Mouse (Mus musculus): ENCODE measurements at regions not wholly inside any gene's neighbourhood (a gene's known extent, or its start where the extent isn't known, plus 50 kb on each side); places are given as distances from the start of the nearest gene placed in this dataset.

DNA sequence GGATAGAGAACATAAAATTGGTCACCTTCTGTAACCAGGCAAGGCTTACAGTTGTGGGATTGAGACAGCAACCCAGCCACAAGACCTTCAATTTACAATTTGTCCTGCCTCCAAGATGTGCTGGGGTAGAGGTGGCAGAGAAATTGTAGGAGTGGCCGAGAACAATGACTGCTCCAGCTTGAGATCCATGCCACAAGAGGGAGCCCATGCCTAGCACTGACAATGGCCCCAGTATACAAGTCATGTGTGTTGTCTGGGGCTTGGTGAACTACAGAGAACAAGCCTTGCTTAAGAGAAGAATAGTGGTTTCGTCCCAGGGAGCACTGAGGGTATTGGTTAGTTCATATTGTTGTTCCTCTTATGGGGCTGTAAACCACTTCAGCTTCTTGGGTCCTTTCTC lies 146.6 kb upstream of the Sel1l start:
- no peak for DNase-seq (ENCODE audit: low read depth, low spot score)

DNA sequence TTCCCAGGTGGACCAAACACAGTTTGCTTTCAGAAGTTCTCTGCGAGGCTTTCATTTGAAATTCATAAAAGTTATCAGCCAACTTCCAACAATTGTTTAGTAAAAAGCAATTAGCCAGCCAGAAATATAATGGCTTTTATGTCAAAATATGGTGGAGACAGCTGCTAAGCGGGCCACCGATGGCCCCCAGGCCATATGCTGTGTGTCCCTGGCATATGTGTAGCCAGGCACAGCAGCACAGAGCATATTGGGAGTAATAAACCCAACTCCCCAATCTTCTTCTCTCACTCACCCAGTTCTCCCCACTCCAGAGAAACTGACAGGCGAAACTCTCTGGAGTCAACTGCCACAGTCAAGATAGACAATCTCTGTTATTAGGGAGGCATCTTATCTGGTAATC lies 137.5 kb upstream of the Sel1l start:
- DNase-seq (ENCODE audit: low read depth, low spot score) = no peak

GRCm38 (mm10) chr12:91980321-91980720 lies 131.4 kb upstream of the Sel1l start:
- no peak for DNase-seq (ENCODE audit: low read depth, low spot score)

DNA sequence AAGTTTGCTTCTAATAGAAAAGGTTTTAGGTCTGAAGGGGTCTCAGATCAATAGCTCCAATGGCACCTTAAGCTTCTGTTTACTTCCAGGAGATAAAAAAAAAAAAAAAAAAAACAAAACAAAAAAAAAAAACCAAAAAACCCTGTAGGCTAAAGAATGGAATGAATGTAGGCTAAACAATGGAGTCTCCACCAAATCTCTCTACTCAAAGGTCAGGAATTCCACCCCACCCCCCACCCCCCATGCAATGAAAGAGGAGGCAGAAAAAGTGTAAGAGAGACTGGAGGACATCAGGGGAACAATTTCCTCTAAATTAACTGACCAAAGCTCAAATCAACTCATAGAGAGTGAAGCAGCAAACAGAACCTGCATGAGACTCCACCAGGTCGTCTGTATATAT lies 122.1 kb upstream of the Sel1l start:
- no peak for DNase-seq (ENCODE audit: low read depth, low spot score)

DNA sequence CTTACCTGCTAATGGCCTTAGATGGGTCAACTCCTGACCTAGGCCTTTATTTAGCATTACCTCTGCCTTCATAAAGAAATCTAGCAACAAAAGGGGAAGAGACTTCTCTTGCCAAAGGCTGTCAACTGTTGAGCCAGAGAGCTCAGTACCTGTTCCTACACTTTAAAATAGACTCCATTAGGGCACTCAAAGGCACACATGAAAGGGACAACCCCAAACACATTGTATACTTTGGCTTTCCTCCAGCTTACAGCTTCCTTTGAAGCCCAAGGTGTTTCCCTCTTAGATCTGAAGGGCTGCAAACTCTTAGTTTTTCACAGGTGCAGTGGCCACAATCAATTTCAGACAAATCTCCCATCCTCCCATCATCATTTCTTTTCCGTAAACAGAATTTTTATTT lies 117.0 kb upstream of the Sel1l start:
- no peak for DNase-seq (ENCODE audit: low read depth, low spot score)

GRCm38 (mm10) chr12:91963239-91963638 lies 114.3 kb upstream of the Sel1l start:
- DNase-seq (ENCODE audit: low read depth, low spot score) = no peak

GRCm38 (mm10) chr12:91958086-91958485 lies 109.1 kb upstream of the Sel1l start:
- DNase-seq (ENCODE audit: low read depth, low spot score) = no peak

GRCm38 (mm10) chr12:91956411-91956810 lies 107.5 kb upstream of the Sel1l start:
- DNase-seq (ENCODE audit: low read depth, low spot score) = no peak

GRCm38 (mm10) chr12:91948602-91949167 lies 99.7 kb upstream of the Sel1l start:
- no peak for DNase-seq (ENCODE audit: low read depth, low spot score)

DNA sequence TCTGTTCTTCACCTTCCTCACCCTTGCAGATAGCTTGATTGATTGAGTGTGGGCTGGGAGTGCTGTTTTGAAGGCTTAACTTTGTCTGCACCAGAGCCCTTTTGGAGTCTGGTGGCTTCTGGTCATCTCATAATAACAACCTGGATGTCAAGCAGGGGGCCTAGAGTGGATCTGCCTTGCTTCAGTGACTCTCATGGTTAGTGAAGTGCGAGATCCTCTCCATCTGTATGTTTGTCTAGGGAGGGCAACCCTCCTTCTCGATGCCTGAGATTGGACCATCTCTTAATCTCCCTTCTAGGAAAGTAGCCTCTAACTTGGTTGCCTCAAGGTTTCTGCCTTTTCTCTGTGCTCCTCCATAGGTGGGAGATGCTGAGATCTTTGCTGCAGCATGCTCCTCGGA lies 99.0 kb upstream of the Sel1l start:
- no peak for DNase-seq (ENCODE audit: low read depth, low spot score)

- no peak for DNase-seq (ENCODE audit: low read depth, low spot score)
Observed at GRCm38 (mm10) chr12:91946541-91946940, 97.6 kb upstream of the Sel1l start.

- peak; percentile 5 for DNase-seq (ENCODE audit: low read depth, low spot score)
Observed at GRCm38 (mm10) chr12:91932490-91933361, 83.8 kb upstream of the Sel1l start.

DNA sequence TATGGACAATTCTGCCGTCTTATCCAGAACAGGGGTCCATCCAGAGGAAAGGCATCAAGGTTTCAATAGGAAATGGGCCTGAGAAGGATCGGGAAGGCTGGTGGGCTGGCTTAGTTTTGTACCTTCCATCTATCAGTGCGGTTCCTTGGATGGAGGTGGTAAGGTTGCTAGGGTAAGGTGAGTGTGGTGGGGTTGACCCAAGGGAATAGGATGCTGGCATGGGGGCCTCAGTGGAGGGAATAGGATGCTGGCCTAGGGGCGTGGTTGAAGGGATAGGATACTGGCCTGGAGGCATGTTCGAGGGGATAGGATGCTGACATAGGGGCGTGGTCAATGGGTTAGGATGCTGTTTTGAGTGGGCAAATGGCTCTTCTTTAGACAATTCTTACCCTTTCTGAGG lies 82.6 kb upstream of the Sel1l start:
- no peak for DNase-seq (ENCODE audit: low read depth, low spot score)

DNA sequence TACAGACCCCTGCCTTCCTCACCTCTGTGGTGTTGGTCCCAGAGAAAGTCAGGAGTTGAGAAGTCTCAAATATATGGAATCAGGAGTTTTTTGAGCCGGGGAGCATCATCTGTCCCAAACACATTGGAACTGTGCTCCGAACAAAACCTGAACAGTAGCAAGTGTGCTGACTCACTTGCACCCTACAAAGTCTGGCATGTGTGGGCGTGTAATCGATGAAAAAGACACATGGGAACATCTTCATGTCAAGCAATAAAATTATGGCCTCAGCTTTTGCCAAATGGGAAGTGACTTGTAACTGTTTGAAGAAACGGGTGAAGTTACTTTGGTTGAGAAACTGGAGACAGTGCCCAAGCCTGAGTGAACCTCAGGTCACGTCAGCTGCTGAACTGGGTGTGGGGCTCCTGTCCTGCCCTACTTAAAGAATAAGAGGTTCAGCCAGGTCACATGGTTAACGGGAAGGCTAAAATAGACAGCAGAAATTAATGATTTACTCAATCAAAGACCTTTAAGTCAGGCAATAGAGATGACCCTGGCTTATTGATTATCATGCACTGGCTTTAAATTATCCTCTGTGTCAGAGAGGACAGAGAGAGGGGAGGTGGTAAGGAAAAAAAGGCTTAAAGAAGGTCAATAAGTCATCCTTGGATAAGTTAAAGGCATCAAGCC lies 80.6 kb upstream of the Sel1l start:
- DNase-seq (ENCODE audit: low read depth, low spot score) = no peak

DNA sequence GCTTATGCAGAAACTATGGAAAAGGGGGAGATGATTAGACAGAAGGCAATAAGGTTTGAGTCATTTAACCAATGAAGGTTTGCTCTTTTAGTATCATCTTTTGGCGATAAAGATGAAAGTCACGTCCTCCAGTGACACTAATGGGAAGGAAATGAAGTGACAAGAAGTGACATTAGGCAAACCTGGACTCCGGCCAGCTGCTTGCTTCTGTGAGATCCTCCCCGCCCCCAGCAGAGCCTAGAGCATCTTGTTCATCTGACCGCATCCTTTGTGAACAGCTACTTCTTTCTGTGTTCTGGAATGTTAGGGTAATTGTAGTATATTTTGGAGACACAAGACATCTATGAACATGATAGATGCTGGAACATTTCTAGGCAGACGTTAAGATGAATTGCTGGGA lies 78.6 kb upstream of the Sel1l start:
- DNase-seq (ENCODE audit: low read depth, low spot score) = no peak

GRCm38 (mm10) chr12:91915486-91915885 lies 66.5 kb upstream of the Sel1l start:
- DNase-seq (ENCODE audit: low read depth, low spot score) = no peak

GRCm38 (mm10) chr12:91910529-91910928 lies 61.6 kb upstream of the Sel1l start:
- DNase-seq (ENCODE audit: low read depth, low spot score) = no peak
